Mouse (Mus musculus) myocyte (in vitro differentiated cells): ENCODE data around the gene Terf2ip. TPM values are rescaled to one million over a fixed set of nuclear protein-coding genes. Genes with fewer than 3 reads are reported as not detected.

ENCODE experiments used
- H3K27me3 ChIP-seq: one replicate; pipeline ENCODE4 v1.6.1; 2011; ENCODE audit not compliant: control insufficient read depth, insufficient read depth, insufficient read length
- H3K36me3 ChIP-seq: one replicate; pipeline ENCODE4 v1.6.1; 2011; ENCODE audit not compliant: control insufficient read depth, insufficient read depth
- H3K4me2 ChIP-seq: one replicate; pipeline ENCODE4 v1.6.1; 2011; ENCODE audit warnings: low read depth, control low read depth
- H3K4me3 ChIP-seq: one replicate; pipeline ENCODE4 v1.5.1; 2011; ENCODE audit warnings: mild to moderate bottlenecking, control low read depth, moderate library complexity
- H3K79me2 ChIP-seq: one replicate; pipeline ENCODE4 v1.6.1; 2011; ENCODE audit not compliant: control insufficient read depth, insufficient read depth
- H3ac ChIP-seq: one replicate; pipeline ENCODE4 v1.6.1; 2011; ENCODE audit not compliant: control insufficient read depth, insufficient read length
- CEBPB ChIP-seq: IDR thresholded peaks from 2 replicates; pipeline ENCODE4 v1.6.1; 2011; ENCODE audit warnings: mild to moderate bottlenecking, moderate library complexity; ENCODE audit not compliant: poor library complexity, insufficient read depth, severe bottlenecking
- E2F4 ChIP-seq: IDR thresholded peaks from one replicate; pipeline ENCODE4 v1.6.1; 2011; ENCODE audit warnings: mild to moderate bottlenecking, control low read depth, moderate library complexity; ENCODE audit not compliant: insufficient read depth
- MAX ChIP-seq: IDR thresholded peaks from one replicate; pipeline ENCODE4 v1.6.1; 2011; ENCODE audit warnings: low read depth, mild to moderate bottlenecking, control low read depth
- MYOD1 ChIP-seq, 3 experiments: IDR thresholded peaks; one replicate each; pipeline ENCODE4 v1.6.1; 2011; ENCODE audit warnings: control low read depth in 2 of 3, low read depth in 2 of 3, mild to moderate bottlenecking in 2 of 3, moderate library complexity in 1 of 3; ENCODE audit not compliant: insufficient read length in 2 of 3, control insufficient read depth in 1 of 3
- MYOG ChIP-seq, 3 experiments: IDR thresholded peaks; one replicate each; pipeline ENCODE4 v1.6.1; 2011; ENCODE audit warnings: control low read depth in 2 of 3, low read depth in 2 of 3, mild to moderate bottlenecking in 2 of 3; ENCODE audit not compliant: insufficient read length in 2 of 3, control insufficient read depth in 1 of 3, insufficient read depth in 1 of 3
- POLR2A ChIP-seq: IDR thresholded peaks from one replicate; pipeline ENCODE4 v1.6.1; 2011; ENCODE audit warnings: low read depth, mild to moderate bottlenecking, control low read depth, moderate library complexity; ENCODE audit not compliant: insufficient read length
- POLR2AphosphoS2 ChIP-seq: IDR thresholded peaks from one replicate; pipeline ENCODE4 v1.6.1; 2011; ENCODE audit warnings: low read depth, control low read depth; ENCODE audit not compliant: insufficient read length
- REST ChIP-seq: IDR thresholded peaks from one replicate; pipeline ENCODE4 v1.6.1; 2011; ENCODE audit warnings: mild to moderate bottlenecking, control low read depth, moderate library complexity; ENCODE audit not compliant: insufficient read depth, insufficient read length
- SRF ChIP-seq: IDR thresholded peaks from one replicate; pipeline ENCODE4 v1.6.1; 2011; ENCODE audit warnings: low read depth; ENCODE audit not compliant: control insufficient read depth, insufficient read length
- TCF12 ChIP-seq: IDR thresholded peaks from one replicate; pipeline ENCODE4 v1.6.1; 2011; ENCODE audit warnings: mild to moderate bottlenecking, control low read depth; ENCODE audit not compliant: poor library complexity, insufficient read depth, severe bottlenecking
- TCF3 ChIP-seq: IDR thresholded peaks from one replicate; pipeline ENCODE4 v1.6.1; 2011; ENCODE audit warnings: low read depth, control low read depth; ENCODE audit not compliant: insufficient read length
- USF1 ChIP-seq: IDR thresholded peaks from one replicate; pipeline ENCODE4 v1.6.1; 2011; ENCODE audit warnings: low read depth, mild to moderate bottlenecking, control low read depth, moderate library complexity
- polyA plus RNA-seq: library from polyadenylated mRNA; unstranded; fragments of >200 nt; fragmentation: generic; extraction: Trizol; gene quantifications from one replicate; pipeline ENCODE4 v1.2.1, GENCODE M21; 2012; ENCODE audit warnings: missing spikeins

Terf2ip gene
- polyA plus RNA-seq, 1 experiment: 6.8 TPM

GRCm38 (mm10) chr8:111964849-111965561 is 46.2 kb upstream of the Terf2ip start:
- no peak overlapping the region for H3ac ChIP-seq
- H3K4me3 ChIP-seq: no peak overlapping the region
- TF ChIP-seq MAX (no peak), E2F4 (no peak), MYOD1 (IDR thresholded peaks at IDR 0.05; ENCODE audit: control insufficient read depth in 1 of 3, insufficient read length in 2 of 3, low read depth in 2 of 3) (no peak), TCF3 (no peak), CEBPB (no peak), SRF (no peak), USF1 (no peak)
- no peaks in the 10 kb centered on the region for H3K79me2 ChIP-seq
- H3K27me3 ChIP-seq: no peaks in the 10 kb centered on the region
- H3K36me3 ChIP-seq: no peaks in the 10 kb centered on the region
- H3K4me2 ChIP-seq: no peak overlapping the region

GRCm38 (mm10) chr8:111967246-111967870 is 43.8 kb upstream of the Terf2ip start:
- Histone ChIP-seq H3K36me3 (no peaks in the 10 kb centered on the region), H3K27me3 (no peaks in the 10 kb centered on the region), H3K4me3 (no peak overlapping the region), H3K4me2 (no peak overlapping the region), H3K79me2 (no peaks in the 10 kb centered on the region), H3ac (no peak overlapping the region)
- no peak for TF ChIP-seq POLR2AphosphoS2
- no peak for TF ChIP-seq TCF12
- no peak for TF ChIP-seq E2F4
- no peak for TF ChIP-seq CEBPB
- no peak for TF ChIP-seq USF1
- no peak for TF ChIP-seq MYOG (IDR thresholded peaks at IDR 0.05; ENCODE audit: control insufficient read depth in 1 of 3, insufficient read depth in 1 of 3, insufficient read length in 2 of 3, low read depth in 2 of 3)
- TF ChIP-seq MYOD1 (IDR thresholded peaks at IDR 0.05; ENCODE audit: control insufficient read depth in 1 of 3, insufficient read length in 2 of 3, low read depth in 2 of 3): no peak

- Histone ChIP-seq H3K79me2 (no peaks in the 10 kb centered on the region), H3K4me3 (no peak overlapping the region), H3K36me3 (no peaks in the 10 kb centered on the region), H3K4me2 (no peak overlapping the region), H3K27me3 (no peaks in the 10 kb centered on the region), H3ac (no peak overlapping the region)
- TF ChIP-seq REST: no peak
- no peak for TF ChIP-seq USF1
- no peak for TF ChIP-seq POLR2AphosphoS2
- TF ChIP-seq TCF3: no peak
- TF ChIP-seq TCF12: no peak
- no peak for TF ChIP-seq SRF
- no peak for TF ChIP-seq CEBPB
- no peak for TF ChIP-seq POLR2A
These were observed 42.7 kb upstream of the Terf2ip start for GRCm38 (mm10) chr8:111968541-111968940.

DNA sequence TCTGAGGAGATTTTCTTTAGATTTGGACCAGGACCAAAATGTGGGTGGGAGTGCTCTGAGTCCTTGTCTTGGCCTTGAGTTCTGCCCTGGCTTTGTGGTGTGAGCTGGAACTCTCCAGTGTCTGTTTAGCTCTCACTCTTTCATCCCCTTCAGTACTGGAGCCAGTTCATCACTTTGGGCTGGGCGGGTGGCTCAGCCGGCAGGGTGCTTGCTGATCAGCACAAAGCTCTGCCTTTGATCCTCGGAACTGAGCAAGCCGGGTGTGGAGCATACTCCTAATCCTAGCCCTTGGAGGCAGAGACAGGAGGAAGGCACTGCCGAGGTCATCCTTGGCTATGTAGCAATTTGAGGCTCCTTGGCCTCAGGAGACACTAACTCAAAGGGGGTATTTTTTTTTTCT is 42.2 kb upstream of the Terf2ip start:
- no peaks in the 10 kb centered on the region for H3K36me3 ChIP-seq
- TF ChIP-seq POLR2A (no peak), TCF12 (no peak), MYOD1 (IDR thresholded peaks at IDR 0.05; ENCODE audit: control insufficient read depth in 1 of 3, insufficient read length in 2 of 3, low read depth in 2 of 3) (no peak), MAX (no peak), SRF (no peak), POLR2AphosphoS2 (no peak), E2F4 (no peak), REST (no peak), TCF3 (no peak), CEBPB (no peak), MYOG (IDR thresholded peaks at IDR 0.05; ENCODE audit: control insufficient read depth in 1 of 3, insufficient read depth in 1 of 3, insufficient read length in 2 of 3, low read depth in 2 of 3) (no peak), USF1 (no peak)

DNA sequence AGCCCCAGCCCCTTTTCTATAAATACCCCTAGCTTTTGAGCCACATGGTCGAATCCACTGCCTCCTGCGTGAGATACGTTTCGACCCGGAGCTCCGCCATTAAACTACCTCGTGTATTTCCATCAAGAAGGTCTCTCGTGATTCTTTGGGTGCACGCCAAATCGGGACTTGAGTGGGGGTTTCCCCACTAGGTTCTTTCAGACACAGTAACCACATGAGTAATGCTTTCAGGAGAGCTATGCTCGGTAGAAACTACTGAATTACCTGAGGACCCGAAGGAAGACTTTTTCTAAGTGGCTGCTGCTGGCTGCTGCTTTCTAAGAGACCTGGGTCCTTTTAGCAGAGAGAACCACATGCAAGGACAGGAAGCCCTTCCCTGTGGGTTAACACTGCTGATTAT is 37.1 kb upstream of the Terf2ip start:
- Histone ChIP-seq H3K4me2 (no peak overlapping the region), H3K4me3 (no peak overlapping the region), H3K79me2 (no peaks in the 10 kb centered on the region), H3ac (no peak overlapping the region), H3K36me3 (no peaks in the 10 kb centered on the region), H3K27me3 (no peaks in the 10 kb centered on the region)
- no peak for TF ChIP-seq TCF3

More for the DNA sequence above, 42.2 kb upstream of the Terf2ip start:
- no peaks in the 10 kb centered on the region for H3K79me2 ChIP-seq
- no peak overlapping the region for H3ac ChIP-seq
- no peaks in the 10 kb centered on the region for H3K27me3 ChIP-seq
- H3K4me3 ChIP-seq: no peak overlapping the region
- no peak overlapping the region for H3K4me2 ChIP-seq
